Mouse (Mus musculus) hindbrain, embryonic 14.5 days (tissue): ENCODE results near the gene Xrcc1. TPM values are rescaled to one million over a fixed set of nuclear protein-coding genes. Genes with fewer than 3 reads are reported as not detected.

Experiments
- ATAC-seq: fragments of 200-750 bp; cut with Nextera tagmentation; 2 replicates; pipeline ENCODE4 v1.8.0; 2017; ENCODE audit warnings: moderate number of reproducible peaks, mild to moderate bottlenecking, moderate TSS enrichment, moderate library complexity; ENCODE audit not compliant: low FRiP score
- DNase-seq: peaks from one replicate; pipeline ENCODE4 v3.0.0-alpha.2; 2015; ENCODE audit warnings: low spot score
- H3K27ac ChIP-seq: fragments of 300-500 bp; sonication (generic); 2 replicates; pipeline ENCODE4 v1.5.1; 2014; ENCODE audit warnings: mild to moderate bottlenecking, moderate library complexity
- H3K27me3 ChIP-seq: fragments of 300-500 bp; sonication (generic); 2 replicates; pipeline ENCODE4 v1.6.1; 2014; ENCODE audit warnings: mild to moderate bottlenecking, low read length, mixed read lengths; ENCODE audit not compliant: control insufficient read depth, insufficient read depth
- H3K36me3 ChIP-seq: fragments of 300-500 bp; sonication (generic); replicated peaks from 2 replicates; pipeline ENCODE4 v1.6.1; 2014; ENCODE audit not compliant: control insufficient read depth, insufficient read depth
- H3K4me1 ChIP-seq: fragments of 300-500 bp; sonication (generic); replicated peaks from 2 replicates; pipeline ENCODE4 v1.6.1; 2014; ENCODE audit warnings: antibody characterized with exemption, low read length, mixed read lengths; ENCODE audit not compliant: control insufficient read depth, insufficient read depth
- H3K4me2 ChIP-seq: fragments of 300-500 bp; sonication (generic); replicated peaks from 2 replicates; pipeline ENCODE4 v1.6.1; 2014; ENCODE audit warnings: mild to moderate bottlenecking, moderate library complexity
- H3K4me3 ChIP-seq: fragments of 300-500 bp; sonication (generic); replicated peaks from 2 replicates; pipeline ENCODE4 v1.5.1; 2014; ENCODE audit warnings: mild to moderate bottlenecking, low read length
- H3K9ac ChIP-seq: fragments of 300-500 bp; sonication (generic); 2 replicates; pipeline ENCODE4 v1.6.1; 2014
- H3K9me3 ChIP-seq: fragments of 300-500 bp; sonication (generic); 2 replicates; pipeline ENCODE4 v1.6.1; 2016; ENCODE audit warnings: low read length; ENCODE audit not compliant: control insufficient read depth
- WGBS: fragments of 180-500 bp; shearing (Covaris S2); extraction: QIAGEN DNeasy Blood & Tissue Kit; methylation state at CpG from one replicate; pipeline ENCODE4 v1.1.7; 2014; 5-methylcytosine and 5-hydroxymethylcytosine counted together
- polyA plus RNA-seq: library from polyadenylated mRNA; unstranded; fragments of >200 nt; fragmentation: Nextera tagmentation; extraction: Ambion mirVana; gene quantifications from 2 replicates; pipeline ENCODE4 v1.2.1, GENCODE M21; 2014

Gene Xrcc1
- polyA plus RNA-seq, 1 experiment from 2014 or later: 52.3 TPM

DNA sequence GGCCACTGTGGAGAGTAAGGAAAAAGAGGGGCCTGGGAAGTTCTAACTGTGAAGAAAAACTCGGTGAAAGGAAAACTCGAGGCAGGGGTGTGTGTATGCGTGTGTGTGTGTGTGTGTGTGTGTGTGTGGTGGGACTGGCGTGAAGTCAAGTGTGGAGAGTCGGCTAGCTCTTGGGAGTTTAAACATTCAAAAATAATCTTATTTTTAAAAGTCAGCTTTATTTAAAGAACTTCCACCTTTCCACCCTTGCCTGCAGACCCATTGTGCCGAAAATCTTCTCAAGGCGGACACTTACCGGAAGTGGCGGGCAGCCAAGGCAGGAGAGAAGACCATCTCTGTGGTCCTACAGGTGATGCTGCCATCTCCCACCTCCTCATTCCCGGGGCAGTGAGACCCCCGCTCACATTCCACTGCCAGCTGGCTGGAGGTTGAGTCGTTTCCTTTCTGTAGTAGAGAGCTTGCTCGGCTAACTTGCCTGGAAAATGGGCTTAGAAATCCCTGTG, 1.5 kb downstream of the Xrcc1 start:
- no peaks in the 10 kb centered on the region for H3K27me3 ChIP-seq
- H3K9ac ChIP-seq: peak overlapping the region; percentile 60
- H3K27ac ChIP-seq: no peak overlapping the region
- DNase-seq (no peak), ATAC-seq (no peak)
- H3K4me3 ChIP-seq: peak overlapping the region; percentile 49
- 37% methylated on average over 13 of the region's 13 CpGs for WGBS
- peak overlapping the region; percentile 58 for H3K4me2 ChIP-seq
- peaks cover 5% of the 10 kb centered on the region for H3K4me1 ChIP-seq
- no peaks in the 10 kb centered on the region for H3K9me3 ChIP-seq
- peaks cover 28% of the 10 kb centered on the region for H3K36me3 ChIP-seq

DNA sequence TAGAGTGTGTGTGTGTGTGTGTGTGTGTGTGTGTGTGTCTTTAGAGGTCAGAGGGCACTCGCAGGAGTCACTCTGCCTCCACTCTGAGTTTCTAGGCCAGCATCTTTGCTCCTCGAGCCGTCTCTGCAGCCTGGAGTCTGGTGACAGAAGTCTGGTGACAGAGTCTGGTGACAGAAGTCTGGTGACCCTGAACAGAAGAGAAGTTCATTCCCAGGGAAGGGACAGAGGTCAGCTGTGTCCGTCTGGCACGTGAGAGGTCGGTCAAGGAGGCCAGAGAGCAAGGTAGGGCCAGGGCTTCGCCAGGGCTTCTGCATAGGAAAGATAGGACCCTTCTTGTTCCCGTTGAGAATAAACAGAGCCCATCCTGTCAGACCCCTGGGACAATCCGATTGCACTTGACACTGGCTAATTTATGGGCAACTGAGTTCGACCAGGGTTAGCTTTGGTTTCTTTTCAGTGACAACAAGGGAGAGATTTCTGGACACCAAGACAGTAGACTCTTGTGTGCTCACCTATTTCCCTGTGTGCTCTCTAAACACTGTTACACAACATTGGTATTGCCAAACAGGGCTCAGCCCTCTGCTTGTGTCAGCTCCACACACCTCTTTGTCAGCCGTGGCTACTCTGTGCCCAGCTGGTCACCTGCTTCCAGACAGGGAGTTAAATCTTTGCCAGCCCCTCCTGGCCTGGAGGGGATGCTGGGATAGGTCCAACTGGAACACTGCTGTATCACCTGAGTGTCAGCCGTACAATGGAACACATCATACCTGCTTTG, 6.1 kb downstream of the Xrcc1 start:
- 90% methylated on average over 12 of the region's 12 CpGs for WGBS
- Histone ChIP-seq H3K36me3 (peaks cover 37% of the 10 kb centered on the region), H3K4me3 (no peak overlapping the region), H3K4me2 (no peak overlapping the region), H3K27ac (no peak overlapping the region), H3K9me3 (no peaks in the 10 kb centered on the region), H3K4me1 (no peaks in the 10 kb centered on the region; the same call in 1 of the 2 replicates), H3K9ac (no peak overlapping the region), H3K27me3 (no peaks in the 10 kb centered on the region)
- DNase-seq (no peak), ATAC-seq (no peak)

DNA sequence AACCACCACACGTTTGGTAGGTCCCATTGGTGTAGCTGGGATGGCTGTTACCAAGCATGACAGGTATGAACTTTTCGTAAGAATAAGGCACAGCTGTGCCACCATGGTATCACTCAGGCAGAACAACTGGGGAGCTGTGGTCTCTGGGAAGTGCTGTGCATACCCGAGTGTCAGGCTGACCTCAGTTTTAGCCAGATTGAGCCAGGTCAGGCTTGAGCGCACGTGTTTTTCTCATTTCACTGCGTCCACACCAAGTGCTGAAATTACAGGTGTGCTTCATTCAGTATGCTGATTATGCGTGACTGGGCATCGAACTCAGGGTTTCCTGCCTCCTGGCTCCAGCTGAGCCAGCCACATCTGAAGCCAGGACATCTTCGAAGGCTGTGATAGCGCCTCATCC, 9.7 kb downstream of the Xrcc1 start:
- ATAC-seq: no peak
- no peak overlapping the region for H3K27ac ChIP-seq
- H3K9me3 ChIP-seq: no peaks in the 10 kb centered on the region
- no peaks in the 10 kb centered on the region for H3K4me1 ChIP-seq
- H3K27me3 ChIP-seq: no peaks in the 10 kb centered on the region
- DNase-seq: no peak
- no peak overlapping the region for H3K4me3 ChIP-seq
- H3K9ac ChIP-seq: no peak overlapping the region
- H3K4me2 ChIP-seq: no peak overlapping the region
- H3K36me3 ChIP-seq: peaks cover 30% of the 10 kb centered on the region
- WGBS: 93% methylated on average over 10 of the region's 10 CpGs

DNA sequence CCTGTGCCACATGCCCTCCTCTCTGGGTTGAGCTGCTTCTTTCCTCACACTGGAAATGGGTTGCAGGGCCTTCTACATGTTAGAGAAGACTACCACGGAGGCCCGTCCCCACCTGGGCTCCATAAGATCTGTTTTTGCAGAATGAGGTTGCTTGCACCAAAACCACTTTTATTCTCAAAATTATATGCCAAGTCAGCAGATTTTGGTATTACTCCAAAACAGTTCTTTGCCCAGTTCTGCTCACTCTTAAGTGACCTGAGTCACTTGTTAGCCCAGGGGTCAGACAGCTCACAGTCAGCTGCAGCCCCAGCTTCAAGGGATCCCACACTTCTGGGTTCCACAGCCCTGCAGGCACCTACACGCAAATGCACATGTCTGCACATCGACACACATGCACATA, 15.4 kb downstream of the Xrcc1 start:
- whole genome bisulfite sequencing: 91% methylated on average over 4 of the region's 4 CpGs

DNA sequence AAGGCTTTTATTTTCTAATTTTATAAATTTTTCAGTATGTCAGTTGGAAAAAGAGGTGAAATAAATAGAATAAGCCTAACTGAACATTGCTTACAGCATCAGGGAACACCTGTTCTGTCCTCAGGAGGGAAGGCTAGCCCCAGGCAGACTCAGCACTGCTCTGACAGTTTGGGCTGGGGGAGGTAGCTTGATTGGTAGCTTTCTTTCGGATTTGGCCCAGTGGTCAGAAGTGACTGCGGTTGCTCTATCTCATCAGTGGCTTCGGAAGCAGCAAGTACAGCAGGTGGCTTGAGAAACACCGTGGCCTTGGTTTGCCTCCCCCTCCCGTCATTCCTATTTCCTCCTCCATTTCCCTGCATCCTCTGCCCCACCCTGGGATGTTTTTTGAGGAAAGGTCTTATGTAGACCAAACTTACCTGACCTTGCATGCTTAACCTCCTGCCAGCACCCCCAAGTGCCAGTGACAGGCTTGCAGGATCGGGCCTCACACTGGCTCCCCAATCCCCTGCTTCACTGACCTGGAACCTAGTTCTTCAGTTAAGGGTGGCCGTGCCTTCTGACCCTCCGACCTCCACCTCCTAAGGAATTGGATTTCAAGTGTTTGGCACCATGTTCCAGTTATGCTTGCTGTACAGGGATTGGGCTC, 17.2 kb downstream of the Xrcc1 start:
- WGBS: 88% methylated on average over 8 of the region's 8 CpGs
- H3K9ac ChIP-seq: no peak overlapping the region
- H3K36me3 ChIP-seq: peaks cover 54% of the 10 kb centered on the region
- H3K4me3 ChIP-seq: no peak overlapping the region
- no peaks in the 10 kb centered on the region for H3K9me3 ChIP-seq
- ATAC-seq: no peak
- H3K27me3 ChIP-seq: no peaks in the 10 kb centered on the region
- no peak overlapping the region for H3K4me2 ChIP-seq
- H3K27ac ChIP-seq: no peak overlapping the region
- DNase-seq: no peak
- no peaks in the 10 kb centered on the region for H3K4me1 ChIP-seq

More for the DNA sequence above, 15.4 kb downstream of the Xrcc1 start:
- no peak overlapping the region for H3K9ac ChIP-seq
- H3K36me3 ChIP-seq: peaks cover 35% of the 10 kb centered on the region
- no peak overlapping the region for H3K27ac ChIP-seq
- no peak overlapping the region for H3K4me2 ChIP-seq
- H3K4me3 ChIP-seq: no peak overlapping the region
- no peaks in the 10 kb centered on the region for H3K9me3 ChIP-seq
- DNase-seq (no peak), ATAC-seq (no peak)
- H3K27me3 ChIP-seq: no peaks in the 10 kb centered on the region
- no peaks in the 10 kb centered on the region for H3K4me1 ChIP-seq

DNA sequence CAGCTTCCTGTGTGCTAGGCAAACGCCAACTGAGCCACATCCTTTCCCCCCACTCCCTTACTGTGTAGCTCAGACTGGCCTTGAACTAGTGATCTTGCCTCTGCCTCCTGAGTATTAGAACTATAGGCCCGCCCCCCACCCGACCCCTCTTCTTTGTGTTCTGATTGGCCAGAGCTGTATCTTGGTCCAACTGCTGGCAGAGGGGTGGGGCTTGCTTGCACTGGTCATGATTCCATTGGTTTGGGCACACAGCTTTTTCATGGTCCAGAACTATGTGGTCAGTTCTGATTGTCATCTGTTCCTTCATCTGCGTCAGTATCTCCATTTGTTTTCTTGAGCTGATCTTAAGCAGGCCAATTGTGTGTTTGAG, 17.7 kb downstream of the Xrcc1 start:
- no peak overlapping the region for H3K4me2 ChIP-seq
- WGBS: 87% methylated on average over 4 of the region's 4 CpGs
- H3K9ac ChIP-seq: no peak overlapping the region
- H3K4me3 ChIP-seq: no peak overlapping the region
- H3K4me1 ChIP-seq: no peaks in the 10 kb centered on the region
- DNase-seq (no peak), ATAC-seq (no peak)
- H3K9me3 ChIP-seq: no peaks in the 10 kb centered on the region
- peaks cover 59% of the 10 kb centered on the region for H3K36me3 ChIP-seq
- no peak overlapping the region for H3K27ac ChIP-seq
- H3K27me3 ChIP-seq: no peaks in the 10 kb centered on the region

DNA sequence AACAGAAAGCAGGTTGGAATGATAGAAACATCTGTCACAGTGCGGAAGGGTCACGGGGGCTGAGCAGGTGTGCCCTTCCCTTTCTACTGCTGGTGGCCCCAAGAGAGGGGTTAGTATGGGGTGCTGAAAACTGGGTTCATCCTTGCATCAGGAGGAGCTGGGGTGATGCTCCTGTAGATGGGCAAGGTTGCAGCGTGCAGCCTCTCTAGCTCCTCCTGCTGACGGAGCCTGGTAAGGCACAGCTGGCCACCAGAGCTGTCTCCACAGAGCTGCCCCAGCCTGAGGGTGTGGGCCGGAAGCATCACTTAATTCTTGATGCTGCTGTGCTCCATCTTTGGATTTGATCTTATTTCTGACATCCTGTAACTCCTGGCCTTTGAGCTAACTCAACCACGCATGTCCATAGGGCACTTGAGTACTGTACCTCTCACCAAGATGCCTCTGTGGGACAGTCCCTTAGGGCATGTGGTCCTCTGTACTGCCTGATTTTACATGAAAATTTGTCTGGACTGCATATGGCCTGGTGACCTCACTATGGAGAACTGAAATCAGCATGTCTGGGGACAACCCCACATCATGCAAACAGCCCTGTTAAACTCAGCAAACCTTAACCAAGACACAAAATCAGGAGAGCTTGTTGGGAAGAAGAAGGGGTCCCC, 18.6 kb downstream of the Xrcc1 start:
- H3K4me2 ChIP-seq: no peak overlapping the region
- H3K4me1 ChIP-seq: no peaks in the 10 kb centered on the region
- no peak overlapping the region for H3K4me3 ChIP-seq
- no peak overlapping the region for H3K9ac ChIP-seq
- H3K9me3 ChIP-seq: no peaks in the 10 kb centered on the region
- WGBS: 65% methylated on average over 6 of the region's 6 CpGs
- peak; percentile 64 for DNase-seq
- no peaks in the 10 kb centered on the region for H3K27me3 ChIP-seq
- H3K27ac ChIP-seq: no peak overlapping the region
- H3K36me3 ChIP-seq: peaks cover 56% of the 10 kb centered on the region
- peak; percentile 60; the same call in 1 of the 2 replicates for ATAC-seq

DNA sequence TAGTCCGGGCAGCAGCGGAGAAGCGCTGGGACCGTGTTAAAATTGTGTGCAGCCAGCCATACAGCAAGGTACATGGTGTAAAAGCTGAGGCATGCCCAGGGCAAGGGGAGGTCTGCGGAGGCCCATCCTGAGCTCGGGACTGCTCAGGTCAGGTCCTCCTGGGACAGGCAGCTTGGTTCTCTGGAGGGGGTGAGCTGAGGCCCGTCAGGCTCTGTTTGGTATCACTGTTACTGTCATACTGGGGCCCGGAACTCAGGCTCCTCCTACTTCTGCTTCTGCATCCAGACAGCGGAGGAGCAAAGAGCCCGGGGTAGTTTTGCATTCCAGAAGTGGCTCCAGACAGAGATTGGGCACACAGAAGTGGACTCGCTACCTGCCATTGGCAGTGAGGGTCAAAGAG, 19.5 kb downstream of the Xrcc1 start:
- WGBS: 95% methylated on average over 11 of the region's 11 CpGs
- no peak for DNase-seq
- H3K27me3 ChIP-seq: no peaks in the 10 kb centered on the region
- no peak for ATAC-seq
- no peaks in the 10 kb centered on the region for H3K9me3 ChIP-seq
- peaks cover 55% of the 10 kb centered on the region for H3K36me3 ChIP-seq
- H3K4me1 ChIP-seq: no peaks in the 10 kb centered on the region
- no peak overlapping the region for H3K27ac ChIP-seq
- H3K4me3 ChIP-seq: no peak overlapping the region
- no peak overlapping the region for H3K4me2 ChIP-seq
- no peak overlapping the region for H3K9ac ChIP-seq

DNA sequence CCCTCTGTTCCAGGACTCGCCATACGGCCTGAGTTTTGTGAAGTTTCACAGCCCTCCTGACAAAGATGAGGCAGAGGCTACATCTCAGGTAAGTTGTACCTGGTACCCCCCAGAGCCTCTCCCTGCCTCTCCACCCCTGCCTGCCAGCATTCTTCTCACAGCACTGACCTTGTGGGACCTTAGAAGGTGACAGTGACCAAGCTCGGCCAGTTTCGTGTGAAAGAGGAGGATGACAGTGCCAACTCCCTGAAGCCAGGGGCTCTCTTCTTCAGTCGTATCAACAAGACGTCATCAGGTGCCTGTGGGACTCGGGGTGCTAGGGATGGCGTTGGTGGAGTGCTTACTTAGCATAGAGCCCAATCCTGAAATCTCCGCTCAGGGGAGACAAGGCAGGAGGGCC, 20.1 kb downstream of the Xrcc1 start:
- Histone ChIP-seq H3K4me1 (no peaks in the 10 kb centered on the region), H3K27me3 (no peaks in the 10 kb centered on the region), H3K4me2 (no peak overlapping the region), H3K9me3 (no peaks in the 10 kb centered on the region), H3K27ac (no peak overlapping the region), H3K4me3 (no peak overlapping the region), H3K9ac (no peak overlapping the region), H3K36me3 (peaks cover 56% of the 10 kb centered on the region)
- 97% methylated on average over 9 of the region's 9 CpGs for WGBS
- DNase-seq (no peak), ATAC-seq (no peak)
